Mouse (Mus musculus): ENCODE results near the gene Otop1. TPM values are rescaled to one million over a fixed set of nuclear protein-coding genes. Genes with fewer than 3 reads are reported as not detected.

The Otop1 gene
- not detected in 2 replicates for polyA plus RNA-seq (2012; rRNA removed; ENCODE audit: low replicate concordance)

DNA sequence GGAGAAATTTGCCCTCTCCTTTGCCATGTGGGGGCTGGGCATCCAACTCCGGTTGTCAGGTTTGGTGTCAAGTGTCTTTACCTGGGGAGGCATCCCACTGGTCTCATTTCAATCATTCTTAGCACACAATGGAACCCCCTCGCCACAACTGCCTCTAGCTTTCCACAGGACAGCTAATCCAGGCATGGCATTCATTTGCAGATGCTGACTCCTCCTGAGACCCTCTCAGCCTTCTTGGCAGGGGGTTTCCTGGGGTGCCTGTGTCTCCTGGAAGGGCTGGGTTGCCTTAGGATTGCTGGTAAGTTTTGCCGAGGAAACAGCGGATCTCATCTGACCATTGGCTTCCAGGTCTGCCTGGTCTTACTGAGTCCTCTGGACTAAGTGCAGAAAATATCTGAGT lies at the start of gene Otop1:
TSS of gene Otop1 (plus strand) at position 202 of the 400 bp plus-strand sequence.

DNA sequence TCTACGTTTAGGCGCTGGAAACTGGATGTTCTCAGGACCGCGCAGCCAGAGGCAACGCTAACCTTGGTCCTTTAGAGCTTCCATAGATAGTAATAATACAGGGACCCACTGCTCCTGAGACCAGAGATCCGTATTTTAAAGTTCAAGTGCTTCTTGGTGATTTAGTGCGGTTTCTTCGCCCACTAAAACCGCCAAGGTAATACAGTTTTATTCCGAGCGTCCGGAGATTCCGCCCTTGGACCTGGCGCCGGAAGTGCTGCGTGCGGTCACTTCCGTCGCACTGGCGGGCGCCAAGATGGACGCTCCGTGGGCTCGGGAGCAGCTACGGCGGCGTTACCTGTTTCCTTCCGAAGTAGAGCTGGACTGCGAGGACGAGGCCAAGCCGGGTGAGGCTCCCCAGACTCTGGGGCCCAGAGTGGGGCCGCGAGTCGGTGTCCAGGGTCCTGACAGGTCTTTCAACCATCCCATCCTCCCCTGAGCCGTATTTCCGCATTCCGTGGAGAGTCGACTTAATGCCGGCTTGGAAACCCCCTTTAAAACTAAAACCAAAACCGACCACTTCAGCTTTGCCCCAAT lies 15.6 kb upstream of the Otop1 start, which contains the start of gene Tmem128:
TSS of gene Tmem128 (plus strand) at position 79 of the 576 bp plus-strand sequence.

DNA sequence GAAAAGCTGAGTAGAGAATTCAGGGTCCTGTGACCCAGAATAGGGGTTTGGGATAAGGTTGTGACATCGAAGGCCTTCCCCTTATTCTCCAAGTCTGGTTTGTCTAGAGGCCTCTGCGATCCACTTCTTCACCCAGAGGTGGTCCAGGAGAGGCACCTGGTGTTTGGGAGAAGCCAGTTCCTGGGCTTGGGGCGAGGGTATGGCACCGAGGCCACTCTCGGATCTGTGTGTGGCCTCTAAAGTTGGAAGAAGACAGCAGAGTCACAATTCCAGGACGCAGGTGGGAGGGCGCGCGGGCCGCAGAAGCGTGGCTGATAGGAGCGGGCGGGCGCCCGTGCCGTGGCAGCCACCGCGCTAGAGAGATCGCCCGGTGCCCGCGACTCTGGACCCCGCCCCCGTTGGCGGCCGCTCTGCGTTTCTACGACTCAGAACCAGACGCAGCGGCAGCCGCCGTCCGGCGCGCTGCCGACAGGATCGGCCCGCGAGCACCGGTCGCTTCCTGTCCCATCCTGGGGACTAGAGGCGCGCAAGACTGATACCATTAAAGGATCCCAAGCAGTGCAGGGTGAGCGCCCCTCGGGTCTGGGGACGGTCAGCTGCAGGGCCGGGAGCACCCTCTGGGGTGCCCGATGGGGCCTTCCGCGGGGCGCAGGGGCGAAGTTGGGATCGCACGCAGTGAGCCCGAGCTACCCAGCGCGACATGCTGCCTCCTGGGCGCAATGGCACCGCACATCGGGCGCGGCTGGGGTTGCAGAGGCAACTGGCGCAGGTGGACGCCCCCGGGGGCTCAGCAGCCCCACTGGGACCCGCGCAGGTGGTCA lies 43.4 kb downstream of the Otop1 start, which contains the start of gene Drd5:
TSS of gene Drd5 (plus strand) at position 402 of the 821 bp plus-strand sequence.

Other genes starting within 250 kb of the Otop1 start
- gene Stx18, start 237.2 kb upstream of the Otop1 start, polyA plus RNA-seq (2012; rRNA removed; ENCODE audit: low replicate concordance) = 9.5 and 11.3 TPM in 2 replicates
- 4.4 and 5.9 TPM in 2 replicates for gene Nsg1, start 116.1 kb upstream of the Otop1 start, polyA plus RNA-seq (2012; rRNA removed; ENCODE audit: low replicate concordance)
- gene Zbtb49, start 55.5 kb upstream of the Otop1 start, polyA plus RNA-seq (2012; rRNA removed; ENCODE audit: low replicate concordance) = 7.0 and 8.4 TPM in 2 replicates
- 0.41 and 1.7 TPM in 2 replicates for gene Lyar, start 55.5 kb upstream of the Otop1 start, polyA plus RNA-seq (2012; rRNA removed; ENCODE audit: low replicate concordance)
- 13.9 and 20.8 TPM in 2 replicates for gene Tmem128, start 15.8 kb upstream of the Otop1 start, polyA plus RNA-seq (2012; rRNA removed; ENCODE audit: low replicate concordance)
- gene Drd5, start 43.4 kb downstream of the Otop1 start, polyA plus RNA-seq (2012; rRNA removed; ENCODE audit: low replicate concordance) = not detected in 2 replicates
- 12.8 and 24.2 TPM in 2 replicates for gene Slc2a9, start 227.2 kb downstream of the Otop1 start, polyA plus RNA-seq (2012; rRNA removed; ENCODE audit: low replicate concordance)